Mouse (Mus musculus): Measurements from ENCODE around the gene Tfeb.

The Tfeb gene

DNA sequence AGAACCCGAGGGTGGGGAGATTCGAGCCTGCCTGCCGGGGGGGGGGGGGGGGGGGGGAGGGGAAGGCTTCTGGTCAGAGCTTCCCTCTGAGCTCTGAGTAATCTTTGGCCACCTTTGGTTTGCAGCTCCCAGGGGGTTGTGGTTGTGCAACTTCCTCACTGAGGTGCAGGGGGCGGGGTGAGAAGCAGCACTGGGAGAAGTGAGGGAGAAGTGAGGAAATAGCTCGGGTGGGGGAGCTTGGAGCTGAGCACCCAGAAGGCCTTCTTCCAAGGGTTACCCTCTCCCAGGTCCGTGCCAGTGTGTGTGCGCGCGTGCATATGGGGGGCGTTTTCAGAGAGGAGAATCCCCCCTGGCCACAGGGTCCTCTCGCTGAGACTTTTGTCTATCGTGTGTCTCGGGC lies 17.4 kb downstream of the Tfeb start:
- DNase-seq (ENCODE audit: low read depth): no peak

- no peak for DNase-seq (ENCODE audit: low read depth)
Observed at GRCm38 (mm10) chr17:47756366-47756765, 19.5 kb downstream of the Tfeb start.

DNA sequence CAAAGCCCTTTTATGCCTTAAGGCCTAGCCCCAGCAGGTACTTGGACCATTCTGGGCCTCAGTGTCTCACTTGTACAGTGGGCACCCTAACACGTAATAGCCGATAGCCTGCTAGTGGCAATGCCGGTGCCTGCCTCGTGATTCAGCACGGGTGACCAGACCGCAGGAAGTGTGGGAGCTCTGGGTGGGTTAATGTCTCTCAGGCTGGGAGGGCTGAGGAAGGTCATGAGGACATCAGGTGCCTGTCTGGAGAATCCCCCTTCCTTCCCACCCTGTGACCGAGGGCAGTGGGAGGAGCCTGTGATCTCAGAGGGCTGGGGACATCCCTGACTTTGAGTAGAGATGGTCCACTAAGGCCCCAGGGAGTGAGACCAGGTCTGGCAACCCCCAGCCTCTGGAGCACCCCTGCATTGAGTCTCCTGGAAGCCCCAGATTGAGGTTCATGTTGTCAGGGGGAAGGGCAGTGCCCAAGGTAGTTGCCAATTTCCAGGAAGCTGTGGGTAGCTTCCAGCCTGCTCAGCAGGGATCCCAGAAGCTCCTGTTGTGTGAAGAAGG lies 20.3 kb downstream of the Tfeb start:
- no peak for DNase-seq (ENCODE audit: low read depth)

- peak; percentile 26 for DNase-seq (ENCODE audit: low read depth)
Observed at GRCm38 (mm10) chr17:47759702-47760410, 23.0 kb downstream of the Tfeb start.

DNA sequence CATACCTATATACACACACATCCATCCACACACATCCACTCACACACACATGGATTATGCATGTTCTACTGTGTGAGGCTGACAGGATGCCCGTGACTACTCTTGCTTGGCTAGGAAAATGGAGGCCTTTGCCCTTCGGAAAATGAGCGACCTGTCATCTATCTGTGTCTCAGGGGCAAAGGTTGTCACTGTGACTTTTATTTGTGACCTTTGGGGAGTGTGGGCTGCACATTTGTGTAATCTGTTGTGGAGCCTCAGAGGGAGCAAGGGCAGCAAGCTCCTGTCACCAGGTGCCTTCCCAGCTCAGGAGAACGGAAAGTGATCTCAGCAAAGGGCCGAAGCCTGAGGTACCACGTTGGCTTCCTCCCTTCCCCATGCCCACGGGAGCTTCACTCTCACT lies 25.2 kb downstream of the Tfeb start:
- DNase-seq (ENCODE audit: low read depth): no peak

DNA sequence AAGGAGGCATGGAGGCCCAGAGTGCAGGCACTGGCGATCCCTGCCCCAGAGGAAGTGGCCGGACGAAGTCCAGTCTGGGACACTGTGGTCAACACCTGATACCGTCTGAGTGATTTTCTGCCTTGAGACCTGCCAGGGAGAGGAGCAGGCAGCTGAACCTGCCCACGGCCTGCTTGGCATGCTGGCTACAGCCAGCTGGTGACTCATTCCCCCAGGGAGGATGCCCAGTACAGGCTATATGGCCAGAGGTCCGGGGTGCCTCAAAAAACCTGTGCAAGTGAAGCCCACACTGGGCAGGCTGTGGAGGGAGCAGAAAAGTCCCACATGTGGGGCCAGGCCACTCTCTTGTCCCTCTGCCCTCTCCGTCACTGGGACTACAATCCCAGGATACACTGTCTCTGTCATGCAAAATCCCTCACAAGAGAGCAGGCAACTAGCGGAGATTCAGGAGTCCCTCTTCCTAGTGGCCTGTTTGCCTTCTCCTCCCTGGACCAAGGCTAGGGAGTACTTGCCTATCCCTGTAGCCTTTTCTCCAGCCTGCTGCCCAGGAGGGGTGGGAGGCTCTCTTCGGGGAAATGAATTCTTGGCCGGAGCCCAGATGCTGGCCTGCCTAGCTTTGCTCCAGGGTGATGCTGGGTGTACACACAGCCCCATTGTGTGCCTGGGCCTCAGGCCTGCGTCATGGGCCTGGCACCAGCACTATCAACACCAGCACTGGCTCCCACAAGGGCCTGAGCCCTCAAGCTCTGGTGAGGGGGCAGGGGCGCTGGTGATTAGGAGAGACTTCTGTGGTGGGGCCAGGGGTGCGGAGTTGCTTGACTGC lies 25.9 kb downstream of the Tfeb start:
- DNase-seq (ENCODE audit: low read depth): no peak

DNA sequence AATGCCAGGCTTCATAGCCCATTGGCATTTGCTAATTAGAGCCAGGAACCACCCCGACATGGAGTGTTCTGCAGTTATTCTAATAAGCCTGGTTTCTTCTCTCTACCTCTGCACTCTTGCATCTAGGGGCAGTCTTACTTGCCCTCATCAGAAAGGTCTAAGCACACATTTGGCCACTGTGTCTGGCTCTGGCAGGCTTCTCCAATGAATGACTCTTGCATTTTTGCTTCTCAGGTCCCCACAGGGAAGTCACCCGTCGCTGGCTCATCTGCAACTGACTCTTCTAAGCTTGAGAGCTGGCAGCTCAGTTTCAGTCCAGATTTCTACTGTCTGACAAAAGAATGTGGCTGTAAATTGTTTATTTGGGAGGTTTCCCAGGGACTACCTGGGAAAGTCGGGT lies 29.2 kb downstream of the Tfeb start:
- no peak for DNase-seq (ENCODE audit: low read depth)

- no peak for DNase-seq (ENCODE audit: low read depth)
Observed at GRCm38 (mm10) chr17:47766407-47767043, 29.7 kb downstream of the Tfeb start.

- DNase-seq (ENCODE audit: low read depth): no peak
Observed at GRCm38 (mm10) chr17:47767081-47767455, 30.2 kb downstream of the Tfeb start.

GRCm38 (mm10) chr17:47767456-47768141 lies 30.8 kb downstream of the Tfeb start:
- no peak for DNase-seq (ENCODE audit: low read depth)

DNA sequence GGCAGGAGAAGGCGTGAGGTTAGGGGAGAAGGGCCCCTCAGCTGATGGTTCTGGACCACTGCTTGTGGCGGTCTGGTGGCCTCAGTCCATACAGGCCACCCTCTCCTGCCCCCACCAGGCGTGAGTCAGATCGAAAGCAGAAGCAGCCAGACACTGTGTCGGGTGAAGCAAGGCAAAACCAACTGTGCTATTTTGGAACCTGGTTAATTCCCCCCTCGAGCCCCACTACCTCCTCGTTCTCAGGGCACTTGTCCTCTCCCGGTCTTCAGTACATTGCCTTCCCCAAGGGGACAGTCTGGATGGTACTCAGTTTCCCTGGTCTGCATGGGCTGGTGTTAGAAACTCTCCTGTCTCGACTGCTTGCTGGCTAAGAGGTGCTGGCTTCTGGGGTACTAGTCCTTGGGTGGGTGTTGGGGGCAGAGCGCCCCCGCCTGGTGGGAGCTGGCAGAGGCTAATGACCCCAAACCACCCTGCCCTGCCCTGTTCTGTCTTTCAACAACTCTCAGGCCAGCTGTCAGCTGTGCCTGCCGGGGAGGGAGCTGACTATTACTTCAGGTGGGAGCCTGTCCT lies 32.0 kb downstream of the Tfeb start:
- peak; percentile 34 for DNase-seq (ENCODE audit: low read depth)

- DNase-seq (ENCODE audit: low read depth): no peak
Observed at GRCm38 (mm10) chr17:47769389-47770299, 32.8 kb downstream of the Tfeb start.

DNA sequence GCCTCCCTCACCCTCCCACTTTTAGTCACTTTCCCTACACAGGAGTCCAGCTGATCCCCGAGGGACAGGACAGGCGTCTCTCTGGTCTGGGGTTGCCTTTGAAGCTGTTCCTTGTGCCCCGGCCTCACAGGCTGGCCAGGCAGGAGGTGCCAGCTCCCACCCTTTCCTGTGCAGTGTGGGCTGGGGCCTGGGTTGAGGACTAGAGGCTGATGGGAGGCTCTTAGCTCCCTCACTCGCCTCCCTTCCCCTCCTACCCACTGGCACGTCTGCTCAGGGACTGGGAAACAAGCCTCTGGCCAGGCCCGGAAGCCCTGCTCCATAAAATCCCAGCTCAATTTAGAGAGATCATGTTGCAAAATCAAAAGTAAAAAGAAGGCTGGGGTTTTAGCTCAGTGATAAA lies 36.8 kb downstream of the Tfeb start:
- DNase-seq (ENCODE audit: low read depth): no peak

- no peak for DNase-seq (ENCODE audit: low read depth)
Observed at GRCm38 (mm10) chr17:47777141-47777540, 40.3 kb downstream of the Tfeb start.

- DNase-seq (ENCODE audit: low read depth): no peak
Observed at GRCm38 (mm10) chr17:47780470-47780869, 43.6 kb downstream of the Tfeb start.

DNA sequence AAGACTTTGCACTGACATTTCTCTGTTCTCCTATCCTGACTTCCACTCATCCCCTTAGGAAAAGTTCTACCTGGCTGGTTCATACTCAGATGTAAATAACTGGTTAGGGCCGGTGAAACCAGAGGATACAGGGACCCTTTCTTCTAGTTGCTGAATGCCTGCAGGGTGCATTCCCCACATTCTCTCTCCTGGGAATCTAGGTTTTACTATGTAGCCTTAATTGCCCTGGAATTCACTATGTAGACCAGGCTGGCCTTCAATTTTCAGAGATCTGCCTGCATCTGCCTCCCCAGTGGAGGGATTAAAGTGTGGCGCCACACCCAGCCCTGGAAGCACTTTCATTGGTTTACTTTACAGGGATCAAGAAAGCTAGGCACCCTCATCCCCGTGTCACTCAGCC lies 45.7 kb downstream of the Tfeb start:
- DNase-seq (ENCODE audit: low read depth): no peak

- no peak for DNase-seq (ENCODE audit: low read depth)
Observed at GRCm38 (mm10) chr17:47783445-47784223, 46.8 kb downstream of the Tfeb start.

GRCm38 (mm10) chr17:47784411-47784810 lies 47.6 kb downstream of the Tfeb start:
- DNase-seq (ENCODE audit: low read depth): no peak

DNA sequence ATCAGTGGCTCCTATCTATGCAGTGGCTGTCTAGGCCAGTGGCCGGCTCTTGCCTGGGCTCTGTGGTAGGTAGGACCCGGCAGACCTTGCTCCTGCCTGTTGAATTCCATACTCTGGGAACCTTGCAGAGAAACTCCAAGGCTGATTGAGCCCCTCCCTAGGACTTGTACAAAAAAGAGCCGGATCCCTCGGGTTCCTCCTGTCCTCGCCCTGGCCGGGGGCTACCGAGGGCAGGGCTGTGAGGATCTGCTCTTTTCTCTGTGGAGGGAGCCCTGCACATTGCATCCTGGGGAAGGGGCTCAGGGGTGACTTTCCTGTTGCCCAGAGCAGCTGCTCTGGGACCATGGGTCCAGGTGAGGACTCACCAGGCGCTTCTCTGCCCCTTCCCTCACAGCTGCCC lies 50.8 kb downstream of the Tfeb start:
- DNase-seq (ENCODE audit: low read depth): no peak

GRCm38 (mm10) chr17:47788306-47788705 lies 51.5 kb downstream of the Tfeb start:
- DNase-seq (ENCODE audit: low read depth): no peak

Measured in naive thymus-derived CD4-positive, alpha-beta T cell, adult 2 months (primary cell).